Mouse (Mus musculus): ENCODE data around the gene Elp4. TPM values are rescaled to one million over a fixed set of nuclear protein-coding genes. Genes with fewer than 3 reads are reported as not detected.

The Elp4 gene
- polyA plus RNA-seq, 1 experiment, result 3.3 TPM

DNA sequence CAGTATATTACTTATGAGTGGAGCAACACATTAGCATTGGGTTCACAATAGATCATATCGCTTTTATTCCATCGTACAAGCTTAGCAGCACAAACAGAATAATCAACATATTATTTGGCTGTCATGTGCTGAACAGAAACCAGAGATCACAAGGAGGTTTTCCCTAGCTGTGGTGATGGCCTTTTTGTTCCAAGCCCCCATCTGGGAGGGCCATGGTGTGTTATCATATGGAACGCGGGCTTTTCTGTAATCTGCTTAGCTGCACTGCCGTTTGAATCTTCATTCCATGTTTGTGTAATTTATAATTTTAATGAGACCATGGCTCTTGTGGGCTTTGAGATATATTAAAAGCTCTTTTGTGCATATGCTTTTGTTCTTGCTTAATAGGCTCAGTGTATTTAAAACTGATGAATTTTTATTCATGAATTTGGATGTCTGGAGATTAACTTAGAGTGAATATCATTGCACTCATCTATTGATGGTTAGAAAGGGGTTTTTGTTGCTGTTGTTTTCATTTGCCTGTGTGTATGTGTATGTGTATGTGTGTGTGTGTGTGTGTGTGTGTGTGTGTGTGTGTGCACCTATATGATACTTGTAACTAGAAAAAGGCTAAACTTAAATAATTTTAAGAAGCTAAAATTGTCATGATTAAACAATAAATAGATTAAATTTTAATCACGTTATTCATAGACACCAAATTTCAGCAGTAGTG, 9.4 kb upstream of the Elp4 start:
- H3K4me3 ChIP-seq (ENCODE audit: control insufficient read depth, low read depth, low read length), result no peak overlapping the region
- no peaks in the 10 kb centered on the region for H3K4me1 ChIP-seq (ENCODE audit: control insufficient read depth, insufficient read depth, low read length)
- H3K36me3 ChIP-seq (ENCODE audit: control insufficient read depth, insufficient read depth, low read length), result no peaks in the 10 kb centered on the region
- H3K27me3 ChIP-seq (ENCODE audit: control insufficient read depth, insufficient read depth, low read length), result no peaks in the 10 kb centered on the region
- no peak overlapping the region for H3K27ac ChIP-seq (ENCODE audit: control insufficient read depth, insufficient read depth, low read depth, low read length)
- no peak for TF ChIP-seq POLR2A (IDR thresholded peaks at IDR 0.05; ENCODE audit: control insufficient read depth, low read depth, low read length)
- no peak for TF ChIP-seq CTCF (IDR thresholded peaks at IDR 0.05; ENCODE audit: control insufficient read depth, insufficient read depth, insufficient replicate concordance, low read depth, low read length)

- Histone ChIP-seq H3K36me3 (ENCODE audit: control insufficient read depth, insufficient read depth, low read length) (no peaks in the 10 kb centered on the region), H3K4me1 (ENCODE audit: control insufficient read depth, insufficient read depth, low read length) (no peaks in the 10 kb centered on the region), H3K27me3 (ENCODE audit: control insufficient read depth, insufficient read depth, low read length) (no peaks in the 10 kb centered on the region), H3K4me3 (ENCODE audit: control insufficient read depth, low read depth, low read length) (no peak overlapping the region), H3K27ac (ENCODE audit: control insufficient read depth, insufficient read depth, low read depth, low read length) (no peak overlapping the region)
- TF ChIP-seq POLR2A (IDR thresholded peaks at IDR 0.05; ENCODE audit: control insufficient read depth, low read depth, low read length) (no peak), CTCF (IDR thresholded peaks at IDR 0.05; ENCODE audit: control insufficient read depth, insufficient read depth, insufficient replicate concordance, low read depth, low read length) (no peak)
Observed at GRCm38 (mm10) chr2:105910611-105911010, 6.2 kb upstream of the Elp4 start.

DNA sequence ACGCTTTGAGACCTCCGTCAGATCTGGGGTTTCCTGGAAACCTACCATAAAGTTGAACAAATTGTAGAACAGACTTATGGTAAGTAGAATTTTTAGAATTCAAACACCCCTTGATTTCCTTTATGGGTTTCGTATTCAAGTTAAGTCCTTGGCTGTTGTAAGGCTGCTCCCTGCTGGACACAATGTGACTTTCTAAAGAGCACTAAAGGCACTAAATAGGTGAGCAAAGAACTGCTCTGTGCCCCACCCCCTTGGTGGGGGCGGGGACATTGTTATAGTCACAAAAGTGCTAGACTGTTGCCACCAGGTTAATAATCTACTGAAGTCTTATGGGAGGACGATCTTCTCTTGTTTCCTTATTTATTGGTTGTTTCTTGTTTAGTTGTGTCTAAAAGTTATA, 4.0 kb upstream of the Elp4 start:
- no peak overlapping the region for H3K27ac ChIP-seq (ENCODE audit: control insufficient read depth, insufficient read depth, low read depth, low read length)
- no peaks in the 10 kb centered on the region for H3K4me1 ChIP-seq (ENCODE audit: control insufficient read depth, insufficient read depth, low read length)
- TF ChIP-seq CTCF (IDR thresholded peaks at IDR 0.05; ENCODE audit: control insufficient read depth, insufficient read depth, insufficient replicate concordance, low read depth, low read length) (no peak), POLR2A (IDR thresholded peaks at IDR 0.05; ENCODE audit: control insufficient read depth, low read depth, low read length) (no peak)
- H3K36me3 ChIP-seq (ENCODE audit: control insufficient read depth, insufficient read depth, low read length), result no peaks in the 10 kb centered on the region
- H3K4me3 ChIP-seq (ENCODE audit: control insufficient read depth, low read depth, low read length), result no peak overlapping the region
- H3K27me3 ChIP-seq (ENCODE audit: control insufficient read depth, insufficient read depth, low read length), result no peaks in the 10 kb centered on the region

GRCm38 (mm10) chr2:105904757-105905146, 388 bp upstream of the Elp4 start:
- Histone ChIP-seq H3K4me3 (ENCODE audit: control insufficient read depth, low read depth, low read length) (peak overlapping the region; percentile 98), H3K4me1 (ENCODE audit: control insufficient read depth, insufficient read depth, low read length) (no peaks in the 10 kb centered on the region), H3K36me3 (ENCODE audit: control insufficient read depth, insufficient read depth, low read length) (no peaks in the 10 kb centered on the region), H3K27me3 (ENCODE audit: control insufficient read depth, insufficient read depth, low read length) (no peaks in the 10 kb centered on the region), H3K27ac (ENCODE audit: control insufficient read depth, insufficient read depth, low read depth, low read length) (peak overlapping the region; percentile 96)
- TF ChIP-seq CTCF (IDR thresholded peaks at IDR 0.05; ENCODE audit: control insufficient read depth, insufficient read depth, insufficient replicate concordance, low read depth, low read length) (no peak), POLR2A (IDR thresholded peaks at IDR 0.05; ENCODE audit: control insufficient read depth, low read depth, low read length) (no peak)

GRCm38 (mm10) chr2:105890816-105891215, 13.5 kb downstream of the Elp4 start:
- H3K36me3 ChIP-seq (ENCODE audit: control insufficient read depth, insufficient read depth, low read length), result no peaks in the 10 kb centered on the region
- no peaks in the 10 kb centered on the region for H3K4me1 ChIP-seq (ENCODE audit: control insufficient read depth, insufficient read depth, low read length)
- no peak overlapping the region for H3K4me3 ChIP-seq (ENCODE audit: control insufficient read depth, low read depth, low read length)
- TF ChIP-seq CTCF (IDR thresholded peaks at IDR 0.05; ENCODE audit: control insufficient read depth, insufficient read depth, insufficient replicate concordance, low read depth, low read length), result no peak
- no peak for TF ChIP-seq POLR2A (IDR thresholded peaks at IDR 0.05; ENCODE audit: control insufficient read depth, low read depth, low read length)
- no peak overlapping the region for H3K27ac ChIP-seq (ENCODE audit: control insufficient read depth, insufficient read depth, low read depth, low read length)
- H3K27me3 ChIP-seq (ENCODE audit: control insufficient read depth, insufficient read depth, low read length), result no peaks in the 10 kb centered on the region

GRCm38 (mm10) chr2:105873403-105873802, 31.0 kb downstream of the Elp4 start:
- TF ChIP-seq POLR2A (IDR thresholded peaks at IDR 0.05; ENCODE audit: control insufficient read depth, low read depth, low read length), result no peak
- TF ChIP-seq CTCF (IDR thresholded peaks at IDR 0.05; ENCODE audit: control insufficient read depth, insufficient read depth, insufficient replicate concordance, low read depth, low read length), result no peak
- Histone ChIP-seq H3K27me3 (ENCODE audit: control insufficient read depth, insufficient read depth, low read length) (no peaks in the 10 kb centered on the region), H3K4me3 (ENCODE audit: control insufficient read depth, low read depth, low read length) (no peak overlapping the region), H3K36me3 (ENCODE audit: control insufficient read depth, insufficient read depth, low read length) (no peaks in the 10 kb centered on the region), H3K27ac (ENCODE audit: control insufficient read depth, insufficient read depth, low read depth, low read length) (no peak overlapping the region), H3K4me1 (ENCODE audit: control insufficient read depth, insufficient read depth, low read length) (no peaks in the 10 kb centered on the region)

DNA sequence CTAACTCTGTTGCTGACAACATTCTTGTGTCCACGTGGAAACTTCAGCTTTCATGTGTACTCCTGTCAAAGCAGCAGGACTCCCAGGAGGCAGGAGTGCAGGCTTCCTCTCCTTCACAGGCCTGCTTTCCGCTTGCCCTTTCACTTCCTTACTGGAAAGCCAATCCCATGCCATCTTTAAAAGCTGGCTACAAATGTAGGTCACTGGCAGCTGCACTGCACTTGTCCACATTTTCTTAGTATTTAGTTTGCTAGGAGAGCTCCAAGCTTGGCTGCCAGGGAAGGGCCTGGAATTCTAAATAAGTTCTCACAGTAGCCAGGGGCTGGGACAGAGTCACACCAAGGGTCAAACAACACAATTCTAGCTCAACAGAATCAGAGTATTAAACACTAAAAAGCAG, 49.6 kb downstream of the Elp4 start:
- H3K27ac ChIP-seq (ENCODE audit: control insufficient read depth, insufficient read depth, low read depth, low read length), result no peak overlapping the region
- no peaks in the 10 kb centered on the region for H3K36me3 ChIP-seq (ENCODE audit: control insufficient read depth, insufficient read depth, low read length)
- H3K4me3 ChIP-seq (ENCODE audit: control insufficient read depth, low read depth, low read length), result no peak overlapping the region
- no peaks in the 10 kb centered on the region for H3K4me1 ChIP-seq (ENCODE audit: control insufficient read depth, insufficient read depth, low read length)
- TF ChIP-seq CTCF (IDR thresholded peaks at IDR 0.05; ENCODE audit: control insufficient read depth, insufficient read depth, insufficient replicate concordance, low read depth, low read length) (no peak), POLR2A (IDR thresholded peaks at IDR 0.05; ENCODE audit: control insufficient read depth, low read depth, low read length) (no peak)
- no peaks in the 10 kb centered on the region for H3K27me3 ChIP-seq (ENCODE audit: control insufficient read depth, insufficient read depth, low read length)
